Mouse (Mus musculus) kidney, postnatal 14 days (tissue): Measurements from ENCODE around the gene Nfib.

Experiments
- DNase-seq: peaks from one replicate; pipeline ENCODE4 v3.0.0; 2022; ENCODE audit warnings: mixed read lengths

Gene Nfib

DNA sequence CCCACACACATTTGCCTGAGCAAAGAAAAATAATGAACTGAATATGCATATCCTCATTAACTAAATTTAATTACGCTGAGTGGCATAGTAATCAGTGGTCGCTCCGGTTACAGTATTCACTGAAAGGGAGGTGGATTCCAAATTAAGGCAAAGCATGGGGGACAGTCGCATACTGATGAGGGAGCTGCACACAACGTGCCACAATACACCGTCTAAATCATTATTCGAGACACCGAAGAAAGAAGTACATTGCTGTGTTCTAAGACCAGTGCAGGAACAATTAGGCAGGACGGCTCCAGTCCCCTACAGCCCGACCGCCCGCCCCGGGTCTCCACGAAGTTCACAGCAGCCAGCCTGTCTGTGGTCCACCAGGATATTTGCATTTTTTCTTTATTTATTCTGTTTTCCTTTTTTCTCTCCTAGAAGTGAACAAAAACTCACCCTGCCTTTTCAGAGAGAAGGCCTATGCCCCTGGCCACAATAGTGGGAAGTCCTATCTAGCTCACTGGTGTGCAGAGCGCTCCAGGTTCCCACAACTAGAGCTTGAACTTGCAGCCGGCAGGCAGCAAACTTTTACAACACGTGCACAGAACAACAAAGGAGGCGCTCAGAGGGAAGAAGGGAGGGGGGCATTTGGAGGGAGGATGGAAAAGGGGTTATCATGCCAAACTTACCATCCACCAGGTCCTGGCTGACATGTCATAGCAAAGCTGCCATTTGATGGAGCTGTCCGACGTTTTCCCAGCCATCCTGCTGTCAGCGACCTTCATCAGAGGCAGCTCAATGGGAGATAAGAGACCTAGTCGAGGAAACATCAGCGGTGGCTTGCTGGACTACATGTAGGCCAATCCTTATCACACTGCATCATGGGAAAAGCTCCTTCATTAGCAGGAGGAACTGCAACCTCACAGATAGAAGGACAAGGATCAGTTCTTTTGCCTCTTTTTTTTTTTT is at the start of gene Nfib:
Nfib (minus strand) TSS at position 910 of the 954 bp plus-strand sequence.
- no peak for DNase-seq

DNA sequence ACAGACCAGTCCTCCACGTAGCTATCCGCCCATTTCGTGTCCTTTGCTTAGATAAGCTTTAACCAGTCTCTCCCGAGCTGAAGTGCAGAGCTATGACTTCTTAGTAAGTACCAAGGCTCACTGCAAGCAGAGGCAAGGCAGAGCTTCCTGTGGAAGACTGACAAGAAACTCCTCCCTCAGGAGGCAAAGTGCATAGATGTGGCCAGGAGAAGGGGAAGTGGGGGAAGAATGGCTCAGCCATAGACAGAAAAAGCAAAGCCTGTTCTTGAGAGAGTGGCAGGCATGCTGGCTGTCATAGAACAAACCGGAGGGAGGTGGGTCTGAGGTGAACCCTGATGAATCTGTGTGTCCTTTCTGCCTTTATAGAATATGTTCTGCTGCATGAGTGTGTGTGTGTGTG is 30.2 kb upstream of the Nfib start:
- DNase-seq, result no peak

DNA sequence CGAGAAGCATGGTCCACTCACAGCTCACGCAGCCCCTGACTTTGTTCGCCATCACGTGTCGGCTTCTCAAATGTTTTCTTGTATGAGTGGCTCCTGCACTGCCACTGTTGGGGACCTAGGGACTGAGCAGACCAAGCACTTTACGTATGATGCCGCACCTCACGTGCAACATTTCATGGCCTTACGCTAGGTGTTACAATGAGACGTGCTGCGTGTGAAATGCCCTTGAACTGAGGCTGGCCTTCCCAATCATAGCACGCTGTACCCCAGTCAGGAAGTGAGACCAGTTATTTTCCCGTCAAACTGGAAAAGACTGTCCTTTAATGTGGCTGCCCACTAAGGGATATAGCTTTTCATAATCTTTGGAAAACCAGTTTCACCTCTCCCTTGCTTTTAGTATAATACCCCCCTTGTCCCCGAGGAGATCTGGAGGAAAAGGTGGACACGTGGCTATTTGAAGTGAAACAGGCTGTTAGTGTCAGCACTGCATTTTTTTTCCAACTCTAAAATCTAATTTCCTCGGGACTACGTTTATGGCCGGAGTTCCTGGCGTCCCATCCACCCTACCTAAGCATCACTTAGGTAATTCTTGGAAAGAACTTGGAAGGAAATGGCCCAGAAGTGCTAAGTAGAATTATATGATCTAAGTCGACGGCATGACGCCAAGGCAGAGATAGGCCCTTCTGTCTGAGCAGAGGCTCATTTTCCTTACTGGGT is 29.4 kb upstream of the Nfib start:
- DNase-seq, result no peak

- no peak for DNase-seq
These were observed 28.8 kb upstream of the Nfib start for GRCm38 (mm10) chr4:82734348-82734747.

GRCm38 (mm10) chr4:82733636-82734035 is 28.1 kb upstream of the Nfib start:
- DNase-seq, result no peak

DNA sequence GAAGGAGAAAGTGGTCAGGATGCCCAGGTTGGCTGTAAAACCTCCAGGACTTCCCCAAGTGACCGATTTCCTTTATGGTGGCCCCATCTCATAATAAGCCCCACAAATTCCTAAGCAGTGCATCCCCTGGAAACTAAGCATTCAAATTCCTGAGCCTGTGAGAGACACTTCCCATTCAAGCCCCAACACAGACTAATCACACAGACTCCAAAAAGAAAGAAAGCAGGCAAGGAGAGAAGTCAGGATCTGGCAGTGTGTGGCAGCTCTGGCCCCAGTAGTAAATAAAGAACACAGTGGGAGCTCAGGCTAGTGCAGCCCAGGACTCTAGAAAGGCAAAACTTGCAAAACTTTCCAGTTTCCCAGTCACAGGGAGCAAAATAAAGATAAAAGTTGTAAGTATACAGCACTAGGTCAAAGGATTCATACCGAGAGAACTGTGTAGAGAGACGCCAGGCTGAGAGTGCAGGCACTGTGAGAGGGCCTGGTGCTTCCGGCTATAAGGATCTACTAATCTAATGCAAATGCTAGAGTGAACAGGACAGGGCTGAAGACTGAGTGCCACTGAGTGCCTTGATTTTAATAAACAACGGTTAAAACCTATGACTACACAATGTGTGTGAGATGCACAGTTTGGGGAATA is 24.8 kb upstream of the Nfib start:
- no peak for DNase-seq

DNA sequence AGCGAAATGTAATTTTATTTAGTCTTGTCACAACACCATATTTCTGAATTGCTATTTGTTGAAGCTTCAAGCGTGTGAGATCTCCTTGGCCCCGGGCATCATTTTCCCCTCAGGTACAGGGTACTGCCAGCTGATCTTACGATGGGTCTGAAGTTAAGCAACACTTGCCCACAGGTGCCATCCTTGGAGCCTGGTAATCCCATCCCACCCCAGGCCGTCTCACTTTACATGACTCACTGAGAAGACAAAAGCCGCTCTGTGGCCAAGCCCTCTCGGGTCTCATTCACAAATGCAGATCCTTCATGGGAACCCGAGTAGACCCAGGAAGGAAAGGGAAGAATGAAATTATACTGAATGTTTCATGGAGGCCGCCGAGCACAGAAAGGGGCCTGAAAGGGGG is 18.5 kb upstream of the Nfib start:
- no peak for DNase-seq

- DNase-seq, result no peak
These were observed 17.5 kb upstream of the Nfib start for GRCm38 (mm10) chr4:82723048-82723447.

DNA sequence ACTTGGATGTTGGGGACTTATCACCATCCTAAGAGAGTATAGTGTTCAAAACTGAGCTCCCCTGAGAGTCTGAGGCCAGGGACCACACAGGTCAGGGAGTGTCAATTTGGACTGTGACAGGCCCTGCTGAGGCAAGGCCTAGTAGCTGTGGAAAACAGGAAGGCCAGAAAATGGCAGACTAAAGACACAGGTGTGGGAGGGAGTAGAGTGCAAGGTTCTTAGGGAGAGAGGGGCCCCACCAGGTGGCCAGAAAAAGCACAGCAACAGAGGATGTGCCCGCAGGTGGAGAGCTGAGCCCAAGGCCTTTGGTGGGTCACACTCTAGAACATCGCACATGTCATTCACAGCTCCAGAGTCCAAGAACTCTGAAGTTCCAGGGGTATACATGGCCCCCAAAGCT is 10.3 kb upstream of the Nfib start:
- no peak for DNase-seq

DNA sequence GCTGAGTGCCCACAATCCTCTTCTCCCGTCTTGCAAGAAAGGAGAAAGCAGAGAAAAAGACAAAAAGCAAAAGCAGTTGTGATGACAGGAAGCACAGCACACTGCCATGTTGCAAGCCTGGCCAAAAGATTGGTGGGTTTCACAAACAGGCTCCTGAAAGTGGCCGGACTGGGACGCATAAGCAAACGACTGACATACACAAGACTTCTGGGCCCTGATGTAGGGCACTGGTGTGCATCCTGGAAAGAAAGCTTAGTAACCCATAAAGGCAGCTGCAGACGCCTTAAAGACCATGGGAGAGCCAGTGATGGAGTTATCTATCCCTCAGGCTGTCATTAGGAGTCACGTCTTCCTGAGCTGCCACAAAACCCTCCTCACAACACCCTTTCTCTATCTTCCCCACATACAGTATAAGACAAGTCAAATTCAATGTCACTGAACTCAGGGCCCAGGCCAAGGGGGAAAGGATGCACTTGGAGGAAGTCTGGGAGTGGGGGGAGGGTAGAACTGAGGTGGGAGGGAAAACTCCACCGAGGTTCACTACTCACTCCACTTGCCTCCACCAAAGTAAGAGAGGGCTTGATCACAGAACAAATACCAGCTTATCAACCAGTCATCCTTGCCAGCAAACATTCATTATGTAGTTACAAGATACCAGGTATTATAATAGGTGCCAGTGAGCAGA is 6.2 kb upstream of the Nfib start:
- DNase-seq, result no peak

- peak; percentile 13 for DNase-seq
These were observed 4.1 kb upstream of the Nfib start for GRCm38 (mm10) chr4:82709666-82710065.

- no peak for DNase-seq
These were observed 462 bp upstream of the Nfib start for GRCm38 (mm10) chr4:82706012-82706411.

DNA sequence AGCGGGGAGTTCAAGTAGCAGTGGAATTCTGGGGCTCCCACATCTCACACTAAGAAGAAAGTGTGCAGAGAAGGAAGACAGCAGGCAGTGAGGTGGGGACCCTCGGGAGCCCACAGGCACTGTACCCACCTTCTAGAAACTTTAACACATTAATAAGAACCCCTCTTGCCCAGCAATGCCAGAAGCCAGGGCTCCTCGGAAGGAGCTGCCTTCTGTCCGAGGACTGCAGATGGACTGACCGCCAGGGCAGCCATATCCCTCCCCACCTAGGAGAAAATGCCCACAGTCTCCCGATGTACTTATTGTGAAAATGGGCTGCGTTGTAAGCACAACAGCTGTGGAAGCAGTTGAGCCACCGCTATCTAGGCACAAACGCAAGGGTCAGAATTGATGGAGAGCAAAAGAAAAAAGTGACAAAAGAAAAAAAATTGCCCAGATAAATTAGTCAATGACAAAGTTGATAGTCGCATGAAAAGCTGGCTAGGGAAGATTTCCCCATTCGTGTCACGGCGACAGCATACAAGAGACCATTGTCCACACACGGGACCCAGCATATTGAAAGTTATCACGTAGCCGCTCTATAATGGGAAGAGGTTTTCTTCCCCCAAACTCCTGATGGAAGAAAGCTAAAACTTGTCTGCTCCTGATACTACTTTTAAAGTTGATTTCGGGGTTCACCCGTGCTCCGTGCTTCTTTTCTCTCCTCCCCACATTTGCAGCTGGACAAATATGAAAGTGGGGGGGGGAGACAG is 1.3 kb downstream of the Nfib start:
- no peak for DNase-seq

DNA sequence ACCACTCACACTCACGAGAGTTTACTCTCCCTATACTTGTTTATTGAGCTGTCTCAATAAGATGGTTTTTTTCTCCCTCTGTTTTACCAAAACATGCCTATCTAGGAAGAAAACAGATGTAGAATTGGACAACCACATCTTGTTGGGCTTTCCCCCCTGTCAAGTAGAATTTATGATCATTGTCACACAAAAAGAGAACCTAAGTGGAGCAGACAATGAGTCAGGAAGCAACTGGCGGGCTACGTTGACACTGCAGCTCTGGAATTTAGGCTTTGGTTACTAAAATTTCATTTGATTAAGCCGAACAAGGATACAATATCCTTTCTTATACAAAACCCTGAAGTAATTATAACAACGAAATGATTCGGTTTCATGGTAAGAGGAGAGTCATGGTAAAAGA is 2.7 kb downstream of the Nfib start:
- no peak for DNase-seq

DNA sequence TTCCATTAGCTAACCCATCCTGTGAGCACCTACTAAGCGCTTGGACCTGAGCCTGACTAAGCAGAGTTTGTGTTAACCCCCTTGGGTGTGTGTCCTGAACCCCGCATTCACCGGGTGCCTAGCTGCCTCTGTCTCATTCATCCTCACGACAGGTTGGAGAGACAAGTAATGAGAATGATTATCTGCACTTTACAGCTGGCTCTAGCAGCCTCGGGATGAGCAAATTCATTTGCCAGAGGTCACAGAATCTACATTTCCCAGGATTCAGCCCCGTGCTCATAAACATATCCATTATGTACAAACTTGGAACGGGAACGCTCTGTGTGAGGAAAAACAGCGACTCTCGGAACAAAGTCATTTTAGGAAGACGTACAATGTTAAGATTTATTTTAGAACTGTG is 6.0 kb downstream of the Nfib start:
- DNase-seq, result no peak

GRCm38 (mm10) chr4:82698616-82699015 is 6.9 kb downstream of the Nfib start:
- DNase-seq, result no peak

GRCm38 (mm10) chr4:82697151-82697550 is 8.4 kb downstream of the Nfib start:
- no peak for DNase-seq

GRCm38 (mm10) chr4:82695760-82696501 is 9.6 kb downstream of the Nfib start:
- no peak for DNase-seq

DNA sequence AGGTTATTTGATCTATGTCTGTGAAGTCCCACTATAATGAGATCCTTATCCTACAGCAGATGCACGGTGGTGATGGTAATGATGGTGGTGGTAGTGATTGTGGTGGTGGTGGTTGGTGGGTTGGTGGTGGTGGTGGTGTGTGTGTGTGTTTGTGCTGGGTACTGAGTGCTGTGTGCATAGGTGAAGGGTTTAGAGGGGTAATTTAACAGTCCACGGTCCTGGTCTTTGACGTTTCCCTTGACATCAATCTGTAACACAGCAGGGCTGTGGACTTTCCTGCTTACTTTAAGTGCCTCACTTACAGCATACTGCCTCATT is 13.6 kb downstream of the Nfib start:
- no peak for DNase-seq

DNA sequence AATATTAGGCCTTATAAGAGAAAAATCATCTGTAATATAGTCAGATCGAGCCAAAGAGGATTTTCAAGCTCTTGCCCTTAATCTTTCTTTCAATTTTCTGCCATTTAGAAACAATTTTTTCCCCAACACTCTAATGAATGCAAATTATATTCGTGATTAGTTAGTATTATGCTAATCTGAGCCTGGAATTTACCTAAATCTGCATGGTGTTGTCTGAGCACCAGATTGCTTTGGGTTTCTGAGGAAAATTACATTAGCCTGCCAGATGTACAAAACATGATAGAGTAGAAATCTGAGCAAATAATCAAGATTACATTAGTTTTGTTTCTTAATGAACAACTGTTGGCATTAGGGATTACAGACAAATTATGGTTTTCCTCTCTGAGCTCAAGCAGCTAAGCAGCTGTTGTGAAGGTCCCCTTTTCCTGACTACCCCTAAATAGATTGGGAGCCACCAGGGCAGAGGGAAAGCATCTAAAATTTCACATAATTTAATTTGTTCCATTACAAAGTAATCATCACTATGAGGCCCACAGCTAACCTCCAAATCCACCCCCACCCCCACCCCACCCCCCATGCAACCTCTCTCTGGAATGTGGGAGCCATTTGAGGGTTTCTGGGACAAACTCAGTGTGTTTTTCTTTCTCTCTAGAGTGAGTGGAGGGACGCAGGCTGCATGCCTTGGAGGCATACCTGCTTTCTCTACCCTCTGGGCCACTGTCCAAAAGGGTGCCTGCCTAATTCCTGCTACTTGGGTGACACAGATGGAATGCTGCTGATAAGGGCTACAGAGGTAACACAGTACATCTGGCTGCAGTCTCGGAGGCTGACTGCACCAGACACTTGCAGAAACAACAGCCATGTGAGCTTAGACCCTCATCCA is 14.2 kb downstream of the Nfib start:
- DNase-seq, result peak; percentile 28

GRCm38 (mm10) chr4:82690267-82690666 is 15.3 kb downstream of the Nfib start:
- DNase-seq, result peak; percentile 12
